Mouse (Mus musculus): Measurements from ENCODE around the gene Cdk6. TPM values are rescaled to one million over a fixed set of nuclear protein-coding genes. Genes with fewer than 3 reads are reported as not detected.

Cdk6 gene
- polyA plus RNA-seq, 1 experiment = 30.9 TPM

GRCm38 (mm10) chr5:3470866-3471265 is 129.6 kb downstream of the Cdk6 start:
- Histone ChIP-seq H3K79me2 (ENCODE audit: control insufficient read depth, insufficient read depth) (peaks cover 27% of the 10 kb centered on the region), H3K36me3 (ENCODE audit: control insufficient read depth, insufficient read depth) (peaks cover 54% of the 10 kb centered on the region), H3K79me3 (ENCODE audit: low read depth) (peaks cover 4% of the 10 kb centered on the region), H3K27me3 (ENCODE audit: control insufficient read depth, insufficient read depth, insufficient read length) (no peaks in the 10 kb centered on the region), H3ac (ENCODE audit: control insufficient read depth, insufficient read length, low read depth) (no peak overlapping the region), H3K4me3 (ENCODE audit: insufficient read depth, poor library complexity, severe bottlenecking) (no peak overlapping the region)
- TF ChIP-seq CEBPB (IDR thresholded peaks at IDR 0.05; ENCODE audit: low read depth) = no peak
- no peak for TF ChIP-seq MAX (IDR thresholded peaks at IDR 0.05)
- no peak for TF ChIP-seq USF1 (IDR thresholded peaks at IDR 0.05; ENCODE audit: low read depth)
- no peak for TF ChIP-seq FOSL1 (IDR thresholded peaks at IDR 0.05; ENCODE audit: insufficient read depth, low read length, poor library complexity, severe bottlenecking)
- TF ChIP-seq CTCF (IDR thresholded peaks at IDR 0.05; ENCODE audit: control insufficient read depth, insufficient read depth, insufficient read length) = no peak
- TF ChIP-seq MYOG (IDR thresholded peaks at IDR 0.05; ENCODE audit: control insufficient read depth, extremely low read depth, insufficient read length) = no peak
- no peak for TF ChIP-seq MYOD1 (IDR thresholded peaks at IDR 0.05; ENCODE audit: control insufficient read depth, insufficient read length, low read depth)

GRCm38 (mm10) chr5:3472311-3473156 is 131.2 kb downstream of the Cdk6 start:
- Histone ChIP-seq H3K4me3 (ENCODE audit: insufficient read depth, poor library complexity, severe bottlenecking) (no peak overlapping the region), H3K79me3 (ENCODE audit: low read depth) (peaks cover 4% of the 10 kb centered on the region), H3K36me3 (ENCODE audit: control insufficient read depth, insufficient read depth) (peaks cover 57% of the 10 kb centered on the region), H3K79me2 (ENCODE audit: control insufficient read depth, insufficient read depth) (peaks cover 20% of the 10 kb centered on the region), H3ac (ENCODE audit: control insufficient read depth, insufficient read length, low read depth) (no peak overlapping the region), H3K27me3 (ENCODE audit: control insufficient read depth, insufficient read depth, insufficient read length) (no peaks in the 10 kb centered on the region)
- peak; percentile 43 for TF ChIP-seq CEBPB (IDR thresholded peaks at IDR 0.05; ENCODE audit: low read depth)
- no peak for TF ChIP-seq FOSL1 (IDR thresholded peaks at IDR 0.05; ENCODE audit: insufficient read depth, low read length, poor library complexity, severe bottlenecking)

- Histone ChIP-seq H3K79me3 (ENCODE audit: low read depth) (peaks cover 12% of the 10 kb centered on the region), H3K36me3 (ENCODE audit: control insufficient read depth, insufficient read depth) (peaks cover 40% of the 10 kb centered on the region), H3K79me2 (ENCODE audit: control insufficient read depth, insufficient read depth) (peaks cover 28% of the 10 kb centered on the region), H3K4me3 (ENCODE audit: insufficient read depth, poor library complexity, severe bottlenecking) (no peak overlapping the region), H3ac (ENCODE audit: control insufficient read depth, insufficient read length, low read depth) (no peak overlapping the region), H3K27me3 (ENCODE audit: control insufficient read depth, insufficient read depth, insufficient read length) (no peaks in the 10 kb centered on the region)
- TF ChIP-seq MYOG (IDR thresholded peaks at IDR 0.05; ENCODE audit: control insufficient read depth, extremely low read depth, insufficient read length) = no peak
- TF ChIP-seq MAX (IDR thresholded peaks at IDR 0.05) = no peak
- TF ChIP-seq CTCF (IDR thresholded peaks at IDR 0.05; ENCODE audit: control insufficient read depth, insufficient read depth, insufficient read length) = no peak
- TF ChIP-seq FOSL1 (IDR thresholded peaks at IDR 0.05; ENCODE audit: insufficient read depth, low read length, poor library complexity, severe bottlenecking) = no peak
- TF ChIP-seq USF1 (IDR thresholded peaks at IDR 0.05; ENCODE audit: low read depth) = no peak
These were observed 136.4 kb downstream of the Cdk6 start for GRCm38 (mm10) chr5:3477711-3478110.

DNA sequence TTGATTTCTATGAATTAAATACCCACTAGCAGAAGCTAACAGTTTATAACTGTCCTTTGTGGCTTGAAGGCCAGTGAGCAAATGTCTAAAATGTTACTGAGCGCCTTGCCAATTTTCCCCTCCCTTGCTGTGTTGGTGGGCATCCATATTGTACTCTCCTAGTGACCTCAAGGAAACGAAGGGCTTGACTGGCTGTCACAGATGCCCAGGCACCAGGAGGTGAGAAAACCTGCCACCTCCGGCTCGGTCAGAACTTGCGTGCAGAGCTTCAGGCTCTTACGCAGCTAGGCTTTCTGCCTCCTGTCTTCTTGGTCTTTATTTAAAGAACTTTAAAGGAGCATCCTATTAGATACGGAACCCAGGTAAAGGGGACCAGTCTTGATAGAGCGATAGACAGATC is 136.9 kb downstream of the Cdk6 start:
- Histone ChIP-seq H3K27me3 (ENCODE audit: control insufficient read depth, insufficient read depth, insufficient read length) (no peaks in the 10 kb centered on the region), H3K36me3 (ENCODE audit: control insufficient read depth, insufficient read depth) (peaks cover 35% of the 10 kb centered on the region), H3K79me3 (ENCODE audit: low read depth) (peaks cover 12% of the 10 kb centered on the region), H3K79me2 (ENCODE audit: control insufficient read depth, insufficient read depth) (peaks cover 24% of the 10 kb centered on the region), H3ac (ENCODE audit: control insufficient read depth, insufficient read length, low read depth) (no peak overlapping the region), H3K4me3 (ENCODE audit: insufficient read depth, poor library complexity, severe bottlenecking) (no peak overlapping the region)
- TF ChIP-seq CTCF (IDR thresholded peaks at IDR 0.05; ENCODE audit: control insufficient read depth, insufficient read depth, insufficient read length) = no peak
- TF ChIP-seq CEBPB (IDR thresholded peaks at IDR 0.05; ENCODE audit: low read depth) = no peak
- TF ChIP-seq MAX (IDR thresholded peaks at IDR 0.05) = no peak
- no peak for TF ChIP-seq MYOG (IDR thresholded peaks at IDR 0.05; ENCODE audit: control insufficient read depth, extremely low read depth, insufficient read length)
- no peak for TF ChIP-seq MYOD1 (IDR thresholded peaks at IDR 0.05; ENCODE audit: control insufficient read depth, insufficient read length, low read depth)
- TF ChIP-seq USF1 (IDR thresholded peaks at IDR 0.05; ENCODE audit: low read depth) = no peak
- no peak for TF ChIP-seq FOSL1 (IDR thresholded peaks at IDR 0.05; ENCODE audit: insufficient read depth, low read length, poor library complexity, severe bottlenecking)

GRCm38 (mm10) chr5:3479016-3479795 is 137.9 kb downstream of the Cdk6 start:
- Histone ChIP-seq H3K27me3 (ENCODE audit: control insufficient read depth, insufficient read depth, insufficient read length) (no peaks in the 10 kb centered on the region), H3K36me3 (ENCODE audit: control insufficient read depth, insufficient read depth) (peaks cover 31% of the 10 kb centered on the region), H3ac (ENCODE audit: control insufficient read depth, insufficient read length, low read depth) (no peak overlapping the region), H3K79me2 (ENCODE audit: control insufficient read depth, insufficient read depth) (peaks cover 14% of the 10 kb centered on the region), H3K4me3 (ENCODE audit: insufficient read depth, poor library complexity, severe bottlenecking) (no peak overlapping the region), H3K79me3 (ENCODE audit: low read depth) (peaks cover 12% of the 10 kb centered on the region)
- TF ChIP-seq MYOG (IDR thresholded peaks at IDR 0.05; ENCODE audit: control insufficient read depth, extremely low read depth, insufficient read length) (no peak), FOSL1 (IDR thresholded peaks at IDR 0.05; ENCODE audit: insufficient read depth, low read length, poor library complexity, severe bottlenecking) (no peak)
